ENCODE assay signal across 8 mouse cellular contexts in the genomic region with DNA sequence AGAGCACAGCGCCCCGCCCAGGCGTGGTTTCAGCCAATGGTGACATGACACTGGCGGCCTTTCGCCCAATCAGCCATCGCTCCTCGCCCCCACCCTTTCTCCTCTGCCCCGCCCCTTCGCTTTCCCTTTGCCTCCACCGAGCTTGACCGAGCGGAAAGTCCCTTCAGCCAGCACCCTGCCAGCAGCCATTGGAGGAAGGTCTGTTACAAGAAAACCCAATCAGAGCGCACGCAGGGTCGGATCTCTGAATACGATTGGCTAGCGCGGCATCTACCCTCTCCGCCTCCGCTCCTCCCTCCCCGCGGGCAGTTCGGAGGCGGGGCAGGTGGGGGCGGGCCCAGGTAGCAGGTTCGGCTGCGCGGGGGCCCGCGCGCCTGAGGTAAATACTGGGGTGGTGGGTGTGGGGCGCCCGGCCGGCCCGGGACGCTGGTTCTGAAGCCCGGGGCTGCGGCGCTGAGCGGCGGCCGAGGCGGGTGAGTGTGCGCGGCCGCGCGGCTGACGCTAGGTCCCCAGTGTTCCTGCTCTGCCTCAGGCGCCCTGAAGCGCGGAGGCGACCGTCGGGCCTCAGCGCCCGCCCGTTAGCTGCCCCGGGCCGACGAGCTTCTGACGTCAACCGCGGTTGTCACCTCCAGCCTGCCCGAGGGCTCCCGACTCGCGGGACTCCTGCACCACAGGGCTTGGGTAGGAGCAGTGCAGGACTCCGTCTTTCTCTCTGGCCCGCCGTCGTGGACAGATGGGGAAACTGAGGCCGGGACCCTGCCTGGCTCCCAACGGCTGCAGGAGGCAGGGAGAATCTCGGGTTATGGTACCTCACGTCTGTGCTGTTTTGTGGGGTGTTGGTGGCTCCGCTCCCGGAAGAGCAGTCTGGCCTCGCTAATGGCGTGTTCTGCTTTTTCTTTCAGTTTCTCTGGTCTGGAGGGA. TPM values are rescaled to one million over a fixed set of nuclear protein-coding genes. Genes with fewer than 3 reads are reported as not detected.
DNase-seq lines count a peak whose midpoint lies in the region; ATAC-seq and TF ChIP-seq lines count a peak whose summit lies in the region.

A gene (plus strand): TSS at position 308 of the 921 bp plus-strand sequence.

- H3K9ac ChIP-seq in forebrain, embryonic 16.5 days (replicated peaks; ENCODE audit: low read depth, low read length): peak within 1 kb of the TSS; percentile 89
- peak within 1 kb of the TSS; percentile 84 for H3K9ac ChIP-seq in lung, embryonic 14.5 days

- peak; percentile 97 for ATAC-seq in G1E (ENCODE audit: extremely low read depth, insufficient number of reproducible peaks, low FRiP score, poor library complexity, severe bottlenecking)
- ATAC-seq in forebrain, embryonic 16.5 days: peak; percentile 99
- peak; percentile 100 for ATAC-seq in lung, embryonic 14.5 days (ENCODE audit: insufficient read depth)

- H3K27ac ChIP-seq in forebrain, embryonic 16.5 days (ENCODE audit: low read length): peak within 1 kb of the TSS; percentile 69
- peak within 1 kb of the TSS; percentile 96 for H3K27ac ChIP-seq in layer of hippocampus, adult 2 months
- peak within 1 kb of the TSS; percentile 65; the same call in 1 of the 2 replicates for H3K27ac ChIP-seq in lung, embryonic 14.5 days (ENCODE audit: low read depth)
- peak within 1 kb of the TSS; percentile 91 for H3K27ac ChIP-seq in olfactory bulb, adult 2 months (ENCODE audit: insufficient read depth, low read depth, low read length)
- H3K27ac ChIP-seq in thymus, adult 2 months (ENCODE audit: control insufficient read depth, insufficient read depth, low read length): peak within 1 kb of the TSS; percentile 58

- intact Hi-C loops in heart, postnatal 36 days (cut with DNase I): loop anchor here (2.0 to 5.0 kb wide), 3 partner anchors 170 to 560 kb away; a partner anchor contains a TSS

- H3K27me3 ChIP-seq in G1E (ENCODE audit: insufficient read depth, low read length): peaks cover 2% of the 10 kb centered on the region; the same call in 1 of the 2 replicates
- H3K27me3 ChIP-seq in forebrain, embryonic 16.5 days (replicated peaks; ENCODE audit: control insufficient read depth, insufficient read depth, low read length): 0 out of 2 replicates have a peak, but pooled peaks cover 3% of the 10 kb centered on the region
- H3K27me3 ChIP-seq in lung, embryonic 14.5 days (ENCODE audit: insufficient read depth, low read length): no peaks in the 10 kb centered on the region
- H3K27me3 ChIP-seq in thymus, adult 2 months (ENCODE audit: control insufficient read depth, insufficient read depth, low read length): no peaks in the 10 kb centered on the region

- peak within 1 kb of the TSS; percentile 78 for H3K4me2 ChIP-seq in forebrain, embryonic 16.5 days (ENCODE audit: low read length)
- peak within 1 kb of the TSS; percentile 81 for H3K4me2 ChIP-seq in lung, embryonic 14.5 days

- H3K9me3 ChIP-seq in G1E (replicated peaks): no peaks in the 10 kb centered on the region
- no peaks in the 10 kb centered on the region for H3K9me3 ChIP-seq in forebrain, embryonic 16.5 days (ENCODE audit: control insufficient read depth, low read length)
- no peaks in the 10 kb centered on the region for H3K9me3 ChIP-seq in lung, embryonic 14.5 days (ENCODE audit: low read depth, low read length)

- peak; percentile 40 for TF ChIP-seq POLR2A in olfactory bulb, adult 2 months (IDR thresholded peaks at IDR 0.05; ENCODE audit: insufficient read depth, low read depth, low read length)
- peak; percentile 83 for TF ChIP-seq POLR2A in thymus, adult 2 months (IDR thresholded peaks at IDR 0.05; ENCODE audit: control insufficient read depth, extremely low read depth, insufficient read depth, low read length, poor library complexity)

- DNase-seq in G1E (ENCODE audit: low spot score): peak; percentile 98
- DNase-seq in cerebellum, adult 18-20 months: peak; percentile 97 to 100
- peak; percentile 97 for DNase-seq in heart, postnatal 36 days
- DNase-seq in layer of hippocampus, adult 2 months (ENCODE audit: low spot score in 2 of 2): peak; percentile 97 to 99
- DNase-seq in lung, embryonic 14.5 days: peak; percentile 99
- DNase-seq in thymus, adult 2 months: peak; percentile 97

- H3K36me3 ChIP-seq in G1E (replicated peaks): peaks cover 2% of the 10 kb centered on the region
- H3K36me3 ChIP-seq in forebrain, embryonic 16.5 days (ENCODE audit: control insufficient read depth, insufficient read depth): no peaks in the 10 kb centered on the region
- no peaks in the 10 kb centered on the region for H3K36me3 ChIP-seq in lung, embryonic 14.5 days (ENCODE audit: insufficient read depth)
- no peaks in the 10 kb centered on the region for H3K36me3 ChIP-seq in thymus, adult 2 months (ENCODE audit: control insufficient read depth, insufficient read depth, low read length)

- no peak for TF ChIP-seq CTCF in G1E (IDR thresholded peaks at IDR 0.05; ENCODE audit: low read depth, low read length)
- no peak for TF ChIP-seq CTCF in layer of hippocampus, adult 2 months (conservative IDR thresholded peaks at IDR 0.05)
- TF ChIP-seq CTCF in lung, embryonic 14.5 days (IDR thresholded peaks at IDR 0.05; ENCODE audit: low read depth): no peak
- TF ChIP-seq CTCF in olfactory bulb, adult 2 months (IDR thresholded peaks at IDR 0.05; ENCODE audit: insufficient read depth, low read depth, low read length): no peak
- TF ChIP-seq CTCF in thymus, adult 2 months (IDR thresholded peaks at IDR 0.05; ENCODE audit: borderline replicate concordance, control insufficient read depth, extremely low read depth, insufficient read depth, low read length, poor library complexity): peak; percentile 35; the same call in 1 of the 2 replicates

- peak within 1 kb of the TSS; percentile 93 for H3K4me3 ChIP-seq in G1E (ENCODE audit: low read depth, low read length)
- H3K4me3 ChIP-seq in forebrain, embryonic 16.5 days (replicated peaks; ENCODE audit: low read length): peak within 1 kb of the TSS; percentile 96
- H3K4me3 ChIP-seq in layer of hippocampus, adult 2 months: peak within 1 kb of the TSS; percentile 99
- H3K4me3 ChIP-seq in lung, embryonic 14.5 days (ENCODE audit: low read depth, low read length): peak within 1 kb of the TSS; percentile 85
- peak within 1 kb of the TSS; percentile 92 for H3K4me3 ChIP-seq in olfactory bulb, adult 2 months (ENCODE audit: insufficient read depth, low read depth, low read length)
- peak within 1 kb of the TSS; percentile 83 for H3K4me3 ChIP-seq in thymus, adult 2 months (ENCODE audit: control insufficient read depth, insufficient read depth, low read length)

- WGBS in forebrain, embryonic 16.5 days: under 1% methylated on average over 73 of the region's 80 CpGs
- under 1% methylated on average over 80 of the region's 80 CpGs for WGBS in lung, embryonic 14.5 days
- WGBS in olfactory bulb, adult 2 months: under 1% methylated on average over 80 of the region's 80 CpGs
- under 1% methylated on average over 80 of the region's 80 CpGs for WGBS in thymus, adult 2 months

- H3K4me1 ChIP-seq in G1E (ENCODE audit: insufficient read depth, low read depth, low read length): peaks cover 24% of the 10 kb centered on the region
- peaks cover 10% of the 10 kb centered on the region for H3K4me1 ChIP-seq in forebrain, embryonic 16.5 days (replicated peaks; ENCODE audit: control insufficient read depth, insufficient read depth, low read length)
- no peaks in the 10 kb centered on the region for H3K4me1 ChIP-seq in lung, embryonic 14.5 days (ENCODE audit: insufficient read depth)
- no peaks in the 10 kb centered on the region for H3K4me1 ChIP-seq in olfactory bulb, adult 2 months (ENCODE audit: control insufficient read depth, insufficient read depth, low read length)
- H3K4me1 ChIP-seq in thymus, adult 2 months (replicated peaks; ENCODE audit: control insufficient read depth, insufficient read depth, low read length): peaks cover 37% of the 10 kb centered on the region

RNA-seq across cellular contexts. Expression of the gene that starts here (rescaled TPM):
- total RNA-seq in G1E (2014; fragmentation: Nextera tagmentation) (43.4 and 57.7 TPM in 2 replicates), G1E (2017) (36.2 and 40.9 TPM in 2 replicates)
- polyA plus RNA-seq in G1E (2012): 0.73 and 1.0 TPM in 2 replicates
- 18.1 and 19.2 TPM in 2 replicates for polyA plus RNA-seq in forebrain, embryonic 16.5 days (2015; fragmentation: Nextera tagmentation; extraction: Ambion mirVana)
- 10 to 100 TPM; 25.4 to 31.5 TPM for total RNA-seq in heart, postnatal 36 days (2021)
- total RNA-seq in layer of hippocampus, adult 2 months (2021): 10 to 100 TPM; 86.9 to 91.5 TPM
- 14.4 and 16.3 TPM in 2 replicates for polyA plus RNA-seq in lung, embryonic 14.5 days (2014; fragmentation: Nextera tagmentation; extraction: Ambion mirVana)
- not detected in 2 replicates for polyA plus RNA-seq in olfactory bulb, adult 2 months (2012; ENCODE audit: insufficient read depth, insufficient read length, low replicate concordance, missing spikeins)
- 17.1 and 19.4 TPM in 2 replicates for polyA plus RNA-seq in thymus, adult 2 months (2012; rRNA removed)

Comparison
In these comparisons a context has a peak if more than half of its experiments do, and no peak if none do; other contexts are left out.
1. Peak in every context shown above with its lines: DNase-seq, ATAC-seq, H3K4me3 ChIP-seq and H3K27ac ChIP-seq.